Mouse (Mus musculus) limb, embryonic 14.5 days (tissue): ENCODE results near the gene Nfya. TPM values are rescaled to one million over a fixed set of nuclear protein-coding genes. Genes with fewer than 3 reads are reported as not detected.

Experiments
- ATAC-seq: fragments of 200-750 bp; cut with Nextera tagmentation; 2 replicates; pipeline ENCODE4 v1.8.0; 2017; ENCODE audit warnings: low read depth, moderate number of reproducible peaks, moderate TSS enrichment; ENCODE audit not compliant: low FRiP score
- DNase-seq: peaks from one replicate; pipeline ENCODE4 v3.0.0-alpha.2; 2015; ENCODE audit warnings: low spot score
- H3K27ac ChIP-seq: fragments of 300-500 bp; sonication (generic); replicated peaks from 2 replicates; pipeline ENCODE4 v1.5.1; 2014; ENCODE audit warnings: low read depth, mild to moderate bottlenecking, low read length, moderate library complexity, mixed read lengths
- H3K27me3 ChIP-seq: fragments of 300-500 bp; sonication (generic); 2 replicates; pipeline ENCODE4 v1.6.1; 2014; ENCODE audit warnings: low read length, mixed read lengths; ENCODE audit not compliant: control insufficient read depth, insufficient read depth
- H3K36me3 ChIP-seq: fragments of 300-500 bp; sonication (generic); 2 replicates; pipeline ENCODE4 v1.6.1; 2014; ENCODE audit warnings: mild to moderate bottlenecking, low read length, moderate library complexity, mixed read lengths; ENCODE audit not compliant: control insufficient read depth, insufficient read depth
- H3K4me1 ChIP-seq: fragments of 300-500 bp; sonication (generic); 2 replicates; pipeline ENCODE4 v1.6.1; 2014; ENCODE audit warnings: antibody characterized with exemption, low read length, mixed read lengths; ENCODE audit not compliant: control insufficient read depth, insufficient read depth
- H3K4me2 ChIP-seq: fragments of 300-500 bp; sonication (generic); replicated peaks from 2 replicates; pipeline ENCODE4 v1.6.1; 2014; ENCODE audit warnings: low read depth, mild to moderate bottlenecking, low read length, moderate library complexity; ENCODE audit not compliant: severe bottlenecking
- H3K4me3 ChIP-seq: fragments of 300-500 bp; sonication (generic); replicated peaks from 2 replicates; pipeline ENCODE4 v1.5.1; 2014; ENCODE audit warnings: low read length
- H3K9ac ChIP-seq: fragments of 300-500 bp; sonication (generic); 2 replicates; pipeline ENCODE4 v1.6.1; 2014; ENCODE audit warnings: mild to moderate bottlenecking, low read depth, low read length, moderate library complexity; ENCODE audit not compliant: severe bottlenecking
- H3K9me3 ChIP-seq: fragments of 300-500 bp; sonication (generic); 2 replicates; pipeline ENCODE4 v1.6.1; 2016; ENCODE audit warnings: low read length; ENCODE audit not compliant: control insufficient read depth
- POLR2A ChIP-seq: fragments of 200-500 bp; IDR thresholded peaks from 2 replicates; pipeline ENCODE4 v1.8.0; 2012; ENCODE audit warnings: inconsistent platforms, mild to moderate bottlenecking, moderate library complexity, borderline replicate concordance; ENCODE audit not compliant: insufficient read depth, insufficient read length; ENCODE audit errors: extremely low read depth
- WGBS: fragments of 180-500 bp; shearing (Covaris S2); extraction: QIAGEN DNeasy Blood & Tissue Kit; methylation state at CpG from one replicate; pipeline ENCODE4 v1.1.7; 2014; 5-methylcytosine and 5-hydroxymethylcytosine counted together
- polyA plus RNA-seq, 2 experiments: library from polyadenylated mRNA; depleted of rRNA in 1 of 2; stranded (reverse) in 1 of 2; unstranded in 1 of 2; fragments of >200 nt; fragmentation: Nextera tagmentation in 1 of 2; extraction: Ambion mirVana in 1 of 2; gene quantifications; 2 replicates each; pipeline versions ENCODE4 v1.2.1 to v1.2.3; 2012 to 2014

Nfya gene
- polyA plus RNA-seq, 2 experiments: 19.2 to 95.0 TPM

GRCm38 (mm10) chr17:48404706-48405105, 5.0 kb downstream of the Nfya start:
- DNase-seq (no peak), ATAC-seq (no peak)
- H3K27me3 ChIP-seq: no peaks in the 10 kb centered on the region
- WGBS: 89% methylated on average over 1 of the region's 1 CpGs
- H3K4me2 ChIP-seq: no peak overlapping the region
- H3K9me3 ChIP-seq: no peaks in the 10 kb centered on the region
- peaks cover 7% of the 10 kb centered on the region for H3K36me3 ChIP-seq
- H3K9ac ChIP-seq: no peak overlapping the region
- H3K4me1 ChIP-seq: peaks cover 10% of the 10 kb centered on the region
- TF ChIP-seq POLR2A: no peak
- H3K4me3 ChIP-seq: no peak overlapping the region
- no peak overlapping the region for H3K27ac ChIP-seq

GRCm38 (mm10) chr17:48403848-48404247, 5.9 kb downstream of the Nfya start:
- DNase-seq: no peak
- H3K9me3 ChIP-seq: no peaks in the 10 kb centered on the region
- no peak for ATAC-seq
- 63% methylated on average over 2 of the region's 2 CpGs for WGBS
- no peak overlapping the region for H3K4me3 ChIP-seq
- peaks cover 16% of the 10 kb centered on the region for H3K36me3 ChIP-seq
- no peak overlapping the region for H3K4me2 ChIP-seq
- peaks cover 10% of the 10 kb centered on the region for H3K4me1 ChIP-seq
- no peak overlapping the region for H3K9ac ChIP-seq
- TF ChIP-seq POLR2A: no peak
- no peaks in the 10 kb centered on the region for H3K27me3 ChIP-seq
- H3K27ac ChIP-seq: no peak overlapping the region

DNA sequence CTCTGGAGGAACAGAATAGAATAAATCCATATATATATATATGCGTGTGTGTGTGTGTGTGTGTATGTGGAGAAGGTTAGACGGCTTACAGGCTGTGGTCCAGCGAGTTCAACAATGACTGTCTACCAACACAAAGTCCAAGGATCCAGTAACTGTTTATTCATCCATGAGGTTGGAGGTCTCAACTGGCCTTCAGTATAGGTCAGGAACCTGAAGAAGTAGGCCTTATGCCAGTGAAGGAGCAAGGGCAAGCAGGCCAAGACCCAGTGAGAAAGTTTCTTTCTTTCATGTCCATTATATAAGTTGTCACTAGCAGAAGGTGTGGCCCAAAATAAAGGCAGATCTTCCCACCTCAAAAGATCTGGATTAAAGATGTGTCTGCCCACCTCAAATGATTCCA, 7.0 kb downstream of the Nfya start:
- Histone ChIP-seq H3K27ac (no peak overlapping the region), H3K36me3 (peaks cover 26% of the 10 kb centered on the region), H3K4me1 (peaks cover 8% of the 10 kb centered on the region), H3K9me3 (no peaks in the 10 kb centered on the region), H3K4me3 (no peak overlapping the region), H3K9ac (no peak overlapping the region), H3K27me3 (no peaks in the 10 kb centered on the region), H3K4me2 (no peak overlapping the region)
- DNase-seq: no peak
- TF ChIP-seq POLR2A: no peak
- ATAC-seq: no peak
- 94% methylated on average over 3 of the region's 3 CpGs for WGBS

- TF ChIP-seq POLR2A: no peak
- no peak overlapping the region for H3K4me3 ChIP-seq
- H3K9ac ChIP-seq: no peak overlapping the region
- WGBS: 92% methylated on average over 4 of the region's 4 CpGs
- no peak overlapping the region for H3K27ac ChIP-seq
- no peaks in the 10 kb centered on the region for H3K9me3 ChIP-seq
- DNase-seq (no peak), ATAC-seq (no peak)
- no peak overlapping the region for H3K4me2 ChIP-seq
- H3K27me3 ChIP-seq: no peaks in the 10 kb centered on the region
- no peaks in the 10 kb centered on the region for H3K4me1 ChIP-seq
- H3K36me3 ChIP-seq: peaks cover 32% of the 10 kb centered on the region
Observed at GRCm38 (mm10) chr17:48401710-48402109, 8.0 kb downstream of the Nfya start.

GRCm38 (mm10) chr17:48392616-48393015, 17.1 kb downstream of the Nfya start:
- WGBS: 98% methylated on average over 3 of the region's 3 CpGs
- DNase-seq (no peak), ATAC-seq (no peak)
- TF ChIP-seq POLR2A: no peak
- no peaks in the 10 kb centered on the region for H3K9me3 ChIP-seq
- H3K27ac ChIP-seq: no peak overlapping the region
- H3K9ac ChIP-seq: no peak overlapping the region
- no peak overlapping the region for H3K4me2 ChIP-seq
- no peaks in the 10 kb centered on the region for H3K27me3 ChIP-seq
- no peak overlapping the region for H3K4me3 ChIP-seq
- peaks cover 91% of the 10 kb centered on the region for H3K36me3 ChIP-seq
- H3K4me1 ChIP-seq: no peaks in the 10 kb centered on the region

DNA sequence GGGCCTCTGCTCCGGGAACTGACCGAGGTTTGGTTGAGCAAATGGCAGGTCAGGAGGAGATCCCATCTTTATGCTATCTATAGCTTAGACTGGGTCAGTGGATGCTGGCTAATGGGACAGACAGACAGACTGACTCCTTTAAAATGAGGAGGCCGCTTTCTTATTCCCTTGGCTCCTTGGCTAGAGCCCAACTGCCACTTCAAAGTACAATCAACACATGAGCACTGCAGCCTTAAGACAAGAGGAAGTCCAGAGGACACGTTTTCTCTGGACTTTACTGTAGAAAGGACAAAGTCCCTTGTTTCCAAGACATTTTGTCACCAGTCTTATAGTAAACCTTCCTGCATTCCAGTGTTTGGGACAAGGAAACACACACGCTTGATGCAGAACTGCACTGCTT, 18.3 kb downstream of the Nfya start:
- Histone ChIP-seq H3K27me3 (no peaks in the 10 kb centered on the region), H3K9me3 (no peaks in the 10 kb centered on the region), H3K36me3 (peaks cover 95% of the 10 kb centered on the region), H3K9ac (no peak overlapping the region), H3K4me3 (no peak overlapping the region), H3K4me1 (no peaks in the 10 kb centered on the region), H3K27ac (no peak overlapping the region), H3K4me2 (no peak overlapping the region)
- DNase-seq: no peak
- no peak for TF ChIP-seq POLR2A
- ATAC-seq: no peak
- WGBS: 92% methylated on average over 5 of the region's 5 CpGs
